Mouse (Mus musculus) C2C12 (cell line): ENCODE data around the gene Lrrc49. TPM values are rescaled to one million over a fixed set of nuclear protein-coding genes. Genes with fewer than 3 reads are reported as not detected.

Experiments
- H3K27me3 ChIP-seq: one replicate; pipeline ENCODE4 v1.6.1; 2011; ENCODE audit not compliant: control insufficient read depth, insufficient read depth, insufficient read length
- H3K36me3 ChIP-seq: one replicate; pipeline ENCODE4 v1.6.1; 2011; ENCODE audit not compliant: control insufficient read depth, insufficient read depth
- H3K4me3 ChIP-seq: one replicate; pipeline ENCODE4 v1.5.1; 2011; ENCODE audit warnings: mild to moderate bottlenecking, control low read depth; ENCODE audit not compliant: poor library complexity, insufficient read depth, severe bottlenecking
- H3K79me2 ChIP-seq: one replicate; pipeline ENCODE4 v1.6.1; 2011; ENCODE audit not compliant: control insufficient read depth, insufficient read depth
- H3K79me3 ChIP-seq: one replicate; pipeline ENCODE4 v1.6.1; 2011; ENCODE audit warnings: low read depth, control low read depth
- H3ac ChIP-seq: one replicate; pipeline ENCODE3; 2011; ENCODE audit warnings: low read depth; ENCODE audit not compliant: control insufficient read depth, insufficient read length
- CEBPB ChIP-seq: IDR thresholded peaks from one replicate; pipeline ENCODE4 v1.6.1; 2011; ENCODE audit warnings: low read depth, mild to moderate bottlenecking, control low read depth, moderate library complexity
- CTCF ChIP-seq: IDR thresholded peaks from one replicate; pipeline ENCODE4 v1.5.1; 2011; ENCODE audit not compliant: control insufficient read depth, insufficient read depth, insufficient read length
- FOSL1 ChIP-seq: IDR thresholded peaks from one replicate; pipeline ENCODE4 v1.8.0; 2011; ENCODE audit warnings: mild to moderate bottlenecking, low read length; ENCODE audit not compliant: poor library complexity, insufficient read depth, severe bottlenecking
- MAX ChIP-seq: IDR thresholded peaks from one replicate; pipeline ENCODE4 v1.6.1; 2011; ENCODE audit warnings: mild to moderate bottlenecking, control low read depth
- MYOD1 ChIP-seq: IDR thresholded peaks from one replicate; pipeline ENCODE4 v1.6.1; 2011; ENCODE audit warnings: low read depth; ENCODE audit not compliant: control insufficient read depth, insufficient read length
- MYOG ChIP-seq: IDR thresholded peaks from one replicate; pipeline ENCODE4 v1.6.1; 2011; ENCODE audit not compliant: control insufficient read depth, insufficient read length; ENCODE audit errors: extremely low read depth
- USF1 ChIP-seq: IDR thresholded peaks from one replicate; pipeline ENCODE4 v1.6.1; 2011; ENCODE audit warnings: low read depth, mild to moderate bottlenecking, control low read depth, moderate library complexity
- polyA plus RNA-seq: library from polyadenylated mRNA; unstranded; fragments of >200 nt; fragmentation: generic; extraction: Trizol; gene quantifications from one replicate; pipeline ENCODE4 v1.2.1, GENCODE M21; 2012; ENCODE audit warnings: missing spikeins

Lrrc49 gene
- polyA plus RNA-seq, 1 experiment, result 5.9 TPM

DNA sequence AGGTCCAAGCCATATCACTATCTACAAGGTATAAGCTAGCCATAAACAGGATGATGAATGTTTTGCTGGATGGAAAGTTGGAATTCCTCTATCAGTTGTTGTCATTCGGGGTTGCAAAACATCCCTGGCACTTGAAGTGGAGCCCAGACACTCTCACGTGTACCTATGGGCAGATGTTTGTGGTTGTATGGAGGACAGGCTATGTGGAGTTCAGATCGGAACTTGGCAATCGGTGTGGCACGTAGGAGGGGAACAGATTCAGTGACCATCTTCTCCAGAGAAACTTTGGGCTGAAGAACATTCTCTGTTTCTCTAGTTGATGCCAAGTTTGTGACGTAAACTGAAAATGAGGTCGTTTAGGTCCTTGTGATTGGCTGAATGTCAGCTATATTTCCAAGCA lies 114.9 kb downstream of the Lrrc49 start:
- no peak overlapping the region for H3K4me3 ChIP-seq
- H3K79me3 ChIP-seq, result no peaks in the 10 kb centered on the region
- H3K36me3 ChIP-seq, result no peaks in the 10 kb centered on the region
- peaks cover 4% of the 10 kb centered on the region for H3K27me3 ChIP-seq
- no peak overlapping the region for H3ac ChIP-seq
- no peaks in the 10 kb centered on the region for H3K79me2 ChIP-seq
- TF ChIP-seq CEBPB (no peak), MYOG (no peak), CTCF (no peak), MAX (no peak), MYOD1 (no peak), USF1 (no peak), FOSL1 (no peak)

DNA sequence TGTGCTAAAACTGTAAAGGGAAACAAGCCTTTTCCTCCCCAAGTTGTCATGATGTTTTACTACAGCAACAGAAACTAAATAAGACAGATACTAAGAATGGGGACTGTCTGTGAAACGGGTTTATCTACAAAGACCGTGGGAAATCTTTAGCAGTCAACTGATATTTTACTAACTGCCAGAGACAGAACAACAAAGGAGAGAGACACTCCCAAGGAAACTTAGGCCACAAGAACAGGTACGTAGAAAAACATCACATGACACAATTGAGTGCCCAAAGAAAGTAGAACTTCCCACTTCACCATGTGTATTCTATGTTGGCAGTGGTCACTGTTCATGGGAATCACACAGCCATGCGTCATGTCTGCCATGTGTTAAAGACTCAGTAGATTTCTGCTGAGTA lies 116.2 kb downstream of the Lrrc49 start:
- TF ChIP-seq USF1, result no peak
- TF ChIP-seq CTCF, result no peak
- TF ChIP-seq CEBPB, result no peak
- no peak for TF ChIP-seq FOSL1
- no peak for TF ChIP-seq MYOD1
- no peak for TF ChIP-seq MAX
- H3K27me3 ChIP-seq, result peaks cover 4% of the 10 kb centered on the region
- no peaks in the 10 kb centered on the region for H3K36me3 ChIP-seq
- no peak overlapping the region for H3ac ChIP-seq
- no peaks in the 10 kb centered on the region for H3K79me3 ChIP-seq
- H3K79me2 ChIP-seq, result no peaks in the 10 kb centered on the region
- H3K4me3 ChIP-seq, result no peak overlapping the region

DNA sequence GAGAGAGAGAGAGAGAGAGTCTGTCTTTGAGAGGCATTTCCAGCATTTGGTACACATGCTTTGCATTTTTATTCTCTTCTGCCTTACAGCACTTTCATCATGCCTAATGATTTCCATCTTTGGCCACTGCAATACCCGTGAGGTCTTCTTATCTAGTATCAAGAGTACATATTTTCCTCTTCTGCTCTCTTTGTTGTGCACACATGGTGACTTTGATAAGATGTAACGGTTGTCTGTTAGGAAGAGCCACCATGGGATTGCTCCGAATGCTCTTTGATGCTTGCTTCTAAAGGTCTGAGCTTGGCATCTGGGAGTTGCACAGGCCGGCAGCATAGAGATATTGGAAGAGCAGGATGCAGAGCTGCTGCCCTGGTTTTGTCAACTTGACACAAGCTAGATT lies 116.9 kb downstream of the Lrrc49 start:
- H3K36me3 ChIP-seq, result no peaks in the 10 kb centered on the region
- TF ChIP-seq MYOG, result no peak
- TF ChIP-seq USF1, result no peak
- TF ChIP-seq FOSL1, result no peak
- no peak for TF ChIP-seq MAX
- no peak for TF ChIP-seq CTCF
- TF ChIP-seq CEBPB, result no peak
- TF ChIP-seq MYOD1, result no peak
- no peak overlapping the region for H3ac ChIP-seq
- no peaks in the 10 kb centered on the region for H3K79me2 ChIP-seq
- no peaks in the 10 kb centered on the region for H3K79me3 ChIP-seq
- H3K4me3 ChIP-seq, result no peak overlapping the region
- H3K27me3 ChIP-seq, result peaks cover 4% of the 10 kb centered on the region

DNA sequence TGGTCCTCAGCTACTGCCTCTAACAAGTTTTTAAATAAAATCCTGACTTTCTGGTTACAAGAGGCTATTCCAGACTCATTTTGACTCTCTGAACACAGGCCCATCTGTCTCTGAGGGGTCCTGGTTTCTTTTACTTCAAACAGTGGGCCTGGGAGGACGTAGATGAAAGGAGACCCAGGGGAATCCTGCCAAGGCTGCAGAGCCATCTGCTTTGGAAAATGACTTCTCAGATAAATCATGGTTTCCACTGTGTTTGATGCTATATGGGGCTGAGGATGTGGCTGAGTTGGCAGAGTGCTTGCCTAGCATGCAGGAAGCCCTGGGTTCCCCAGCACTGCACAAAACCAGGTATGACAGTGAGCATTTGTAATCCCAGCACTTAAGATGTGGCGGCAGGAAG lies 118.6 kb downstream of the Lrrc49 start:
- Histone ChIP-seq H3K27me3 (peaks cover 4% of the 10 kb centered on the region), H3K79me2 (no peaks in the 10 kb centered on the region), H3ac (no peak overlapping the region), H3K4me3 (no peak overlapping the region), H3K36me3 (no peaks in the 10 kb centered on the region), H3K79me3 (no peaks in the 10 kb centered on the region)
- TF ChIP-seq MYOG (no peak), USF1 (no peak), CEBPB (no peak), MYOD1 (no peak), FOSL1 (no peak), MAX (no peak), CTCF (no peak)

DNA sequence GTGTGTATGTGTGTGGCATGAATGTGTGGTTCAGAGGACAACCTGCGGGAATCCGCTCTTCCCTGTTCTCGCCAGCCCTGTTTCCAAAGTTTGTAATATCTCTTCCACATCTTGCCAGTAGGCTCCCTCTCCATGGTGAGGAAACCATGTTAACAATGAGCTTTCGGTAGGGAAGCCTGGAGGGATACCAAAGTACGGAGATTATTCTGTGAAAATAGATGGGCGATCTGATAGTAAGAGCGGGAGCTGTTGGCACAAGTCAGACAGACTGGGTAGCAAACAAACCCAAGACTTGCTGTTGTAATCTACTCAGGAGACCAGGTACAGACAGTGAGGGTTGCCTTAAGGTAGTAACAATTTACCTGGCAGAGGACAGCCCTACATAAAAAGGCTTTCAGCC lies 124.1 kb downstream of the Lrrc49 start:
- no peak overlapping the region for H3ac ChIP-seq
- no peaks in the 10 kb centered on the region for H3K27me3 ChIP-seq
- TF ChIP-seq MYOD1 (no peak), MYOG (no peak), CTCF (no peak), USF1 (no peak)
- H3K36me3 ChIP-seq, result no peaks in the 10 kb centered on the region
- H3K79me2 ChIP-seq, result no peaks in the 10 kb centered on the region
- no peaks in the 10 kb centered on the region for H3K79me3 ChIP-seq
- no peak overlapping the region for H3K4me3 ChIP-seq
